Mouse (Mus musculus): Measurements from ENCODE around the gene Ift122. TPM values are rescaled to one million over a fixed set of nuclear protein-coding genes. Genes with fewer than 3 reads are reported as not detected.

Gene Ift122
- polyA plus RNA-seq, 1 experiment from 2014 or later: 30.7 TPM

DNA sequence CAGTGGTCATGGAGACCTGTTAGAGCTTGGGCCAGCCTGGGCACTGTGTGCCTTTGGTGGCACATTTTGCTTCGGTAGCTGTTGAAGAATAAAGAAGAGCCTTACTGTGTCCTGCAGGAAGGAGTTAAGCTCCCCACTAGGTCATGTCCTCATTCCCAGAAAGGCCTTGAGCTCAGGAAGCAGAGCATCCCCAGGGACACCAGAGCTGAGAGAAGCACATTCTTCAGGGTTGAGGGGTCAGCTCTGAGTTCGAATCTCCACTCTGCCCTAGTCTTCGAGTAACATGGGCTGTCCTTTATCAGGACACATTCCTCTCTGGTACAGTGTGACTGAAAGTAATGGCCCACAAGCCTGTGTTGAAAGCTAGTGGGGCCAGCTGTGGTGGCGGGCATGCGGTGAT lies 66.6 kb downstream of the Ift122 start:
- Histone ChIP-seq H3K4me1 (peaks cover 27% of the 10 kb centered on the region), H3K36me3 (replicated peaks) (peaks cover 30% of the 10 kb centered on the region), H3K4me3 (no peak overlapping the region), H3K27ac (replicated peaks) (no peak overlapping the region), H3K27me3 (replicated peaks; ENCODE audit: low read depth, poor library complexity, severe bottlenecking) (no peaks in the 10 kb centered on the region), H3K9me3 (no peaks in the 10 kb centered on the region)
- WGBS: 86% methylated on average over 5 of the region's 5 CpGs
- DNase-seq (ENCODE audit: low spot score): no peak

DNA sequence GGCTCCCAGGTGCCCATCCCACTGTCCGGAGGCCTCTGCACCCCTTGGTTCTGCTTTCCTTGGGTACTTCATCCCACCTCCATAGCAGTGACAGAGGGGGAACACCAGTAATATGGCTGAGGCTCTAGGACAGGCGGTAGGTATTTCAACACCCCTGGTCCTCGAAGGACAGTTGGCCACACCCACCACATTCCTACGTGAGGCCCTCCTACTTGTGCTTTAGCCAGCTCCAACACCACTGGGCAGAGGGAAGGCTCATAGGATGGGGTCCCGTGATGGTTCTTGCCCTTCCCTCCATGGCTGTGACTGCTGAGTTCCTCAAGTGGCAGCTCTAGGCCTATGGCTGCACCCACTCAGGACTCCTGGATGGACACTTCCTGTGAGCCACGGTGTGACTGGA lies 71.6 kb downstream of the Ift122 start:
- 47% methylated on average over 6 of the region's 6 CpGs for WGBS
- Histone ChIP-seq H3K4me1 (peaks cover 59% of the 10 kb centered on the region), H3K4me3 (no peak overlapping the region), H3K27ac (replicated peaks) (peak overlapping the region; percentile 37; the same call in 1 of the 2 replicates), H3K9me3 (no peaks in the 10 kb centered on the region), H3K27me3 (replicated peaks; ENCODE audit: low read depth, poor library complexity, severe bottlenecking) (no peaks in the 10 kb centered on the region), H3K36me3 (replicated peaks) (peaks cover 13% of the 10 kb centered on the region)
- peak; percentile 35 for DNase-seq (ENCODE audit: low spot score)

DNA sequence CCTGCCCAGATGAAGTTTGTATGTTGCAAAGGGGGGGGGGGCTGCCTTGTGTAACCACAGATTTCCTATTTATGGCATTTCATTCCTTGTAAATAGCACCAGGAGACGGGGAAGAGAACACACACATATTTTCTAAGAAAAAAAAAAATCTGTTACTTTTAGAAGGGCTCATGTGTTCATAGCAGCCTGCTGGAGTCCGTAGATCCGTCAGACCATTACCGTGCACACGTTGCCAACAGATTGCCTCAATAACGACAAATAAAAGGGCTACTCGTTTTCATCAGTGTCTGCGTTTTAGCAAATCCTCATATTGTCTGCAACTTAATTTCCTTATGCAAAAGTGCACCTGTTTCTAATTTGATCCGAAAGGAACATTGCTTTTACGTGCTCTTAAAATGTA lies 73.1 kb downstream of the Ift122 start:
- 78% methylated on average over 10 of the region's 10 CpGs for WGBS
- peaks cover 71% of the 10 kb centered on the region for H3K4me1 ChIP-seq
- H3K9me3 ChIP-seq: no peaks in the 10 kb centered on the region
- no peaks in the 10 kb centered on the region for H3K27me3 ChIP-seq (replicated peaks; ENCODE audit: low read depth, poor library complexity, severe bottlenecking)
- peaks cover 11% of the 10 kb centered on the region; the same call in 1 of the 2 replicates for H3K36me3 ChIP-seq (replicated peaks)
- DNase-seq (ENCODE audit: low spot score): no peak
- H3K27ac ChIP-seq (replicated peaks): peak overlapping the region; percentile 31; the same call in 1 of the 2 replicates
- no peak overlapping the region for H3K4me3 ChIP-seq

DNA sequence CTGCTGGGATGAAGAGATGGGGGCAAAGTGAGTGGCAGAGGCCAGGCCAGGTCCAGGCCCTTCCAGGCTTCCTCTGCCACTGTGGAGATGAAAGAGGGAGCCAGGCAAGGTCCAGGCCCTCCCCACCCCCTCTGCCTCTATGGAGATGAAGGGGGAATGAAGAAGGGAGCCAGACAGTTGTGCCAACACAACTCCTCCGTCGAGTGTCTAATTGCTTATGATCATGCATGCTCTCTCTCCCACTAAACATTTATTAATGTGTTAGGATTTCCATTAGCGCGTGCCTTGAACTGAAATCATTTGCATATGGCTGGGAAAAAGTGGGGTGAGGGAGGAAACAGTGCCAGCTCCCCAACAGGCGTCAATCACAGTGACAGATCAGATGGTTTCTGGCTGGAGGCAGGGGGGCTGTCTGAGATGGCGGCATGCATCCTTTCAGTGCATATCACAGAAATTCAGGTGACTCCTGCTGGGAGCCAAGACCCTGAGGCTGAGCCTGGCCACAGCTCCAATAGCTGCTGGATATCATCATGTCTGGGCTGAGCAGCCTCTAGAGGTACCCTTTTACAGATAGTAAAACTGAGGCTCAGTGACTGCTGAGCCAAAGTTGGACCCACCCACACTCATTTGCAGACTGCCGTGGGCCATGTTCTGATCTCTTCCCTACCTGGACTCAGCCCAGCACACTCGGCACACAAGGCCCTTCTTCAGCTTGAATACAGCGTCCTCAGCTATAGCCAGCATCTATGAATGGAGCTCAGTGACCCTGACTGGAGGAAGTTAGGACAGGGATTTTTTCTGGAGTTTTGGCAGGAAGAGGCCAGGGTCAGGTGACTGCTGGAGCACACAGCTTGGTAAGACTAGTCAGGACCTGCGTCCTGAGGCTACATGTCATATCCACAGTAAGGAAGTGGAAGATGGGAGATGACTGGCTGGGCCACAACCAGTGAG lies 74.3 kb downstream of the Ift122 start:
- 82% methylated on average over 10 of the region's 10 CpGs for WGBS
- DNase-seq (ENCODE audit: low spot score): no peak

DNA sequence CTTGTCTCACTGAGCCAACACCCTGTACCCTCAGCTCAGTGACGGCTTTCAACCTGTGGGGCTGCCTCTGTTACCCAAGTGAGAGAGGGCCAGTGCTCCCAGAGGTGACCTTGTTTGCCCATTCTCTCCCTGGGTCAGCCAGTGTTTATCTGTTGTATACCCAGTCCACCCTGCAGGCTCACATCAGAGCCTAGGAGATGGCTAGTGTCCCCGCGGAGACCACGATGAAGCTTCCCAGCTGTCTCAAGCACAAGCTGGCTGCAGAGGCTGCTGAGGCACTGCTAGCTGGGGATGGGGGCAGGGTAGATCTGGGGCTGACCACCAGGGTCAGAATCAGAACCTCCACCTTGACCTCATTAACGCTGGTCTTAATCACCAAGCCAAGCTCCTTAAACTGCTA lies 76.7 kb downstream of the Ift122 start:
- Histone ChIP-seq H3K27ac (replicated peaks) (peak overlapping the region; percentile 51; the same call in 1 of the 2 replicates), H3K4me3 (no peak overlapping the region), H3K36me3 (replicated peaks) (0 out of 2 replicates have a peak, but pooled peaks cover 4% of the 10 kb centered on the region), H3K4me1 (peaks cover 59% of the 10 kb centered on the region), H3K27me3 (replicated peaks; ENCODE audit: low read depth, poor library complexity, severe bottlenecking) (no peaks in the 10 kb centered on the region), H3K9me3 (no peaks in the 10 kb centered on the region)
- 58% methylated on average over 5 of the region's 5 CpGs for WGBS
- DNase-seq (ENCODE audit: low spot score): no peak

More for the DNA sequence above, 74.3 kb downstream of the Ift122 start:
- no peaks in the 10 kb centered on the region for H3K9me3 ChIP-seq
- H3K36me3 ChIP-seq (replicated peaks): peaks cover 11% of the 10 kb centered on the region; the same call in 1 of the 2 replicates
- no peaks in the 10 kb centered on the region for H3K27me3 ChIP-seq (replicated peaks; ENCODE audit: low read depth, poor library complexity, severe bottlenecking)
- H3K27ac ChIP-seq (replicated peaks): 0 out of 2 replicates have a peak overlapping the region, but pooled peaks have one; percentile 12
- H3K4me3 ChIP-seq: no peak overlapping the region
- peaks cover 74% of the 10 kb centered on the region for H3K4me1 ChIP-seq

DNA sequence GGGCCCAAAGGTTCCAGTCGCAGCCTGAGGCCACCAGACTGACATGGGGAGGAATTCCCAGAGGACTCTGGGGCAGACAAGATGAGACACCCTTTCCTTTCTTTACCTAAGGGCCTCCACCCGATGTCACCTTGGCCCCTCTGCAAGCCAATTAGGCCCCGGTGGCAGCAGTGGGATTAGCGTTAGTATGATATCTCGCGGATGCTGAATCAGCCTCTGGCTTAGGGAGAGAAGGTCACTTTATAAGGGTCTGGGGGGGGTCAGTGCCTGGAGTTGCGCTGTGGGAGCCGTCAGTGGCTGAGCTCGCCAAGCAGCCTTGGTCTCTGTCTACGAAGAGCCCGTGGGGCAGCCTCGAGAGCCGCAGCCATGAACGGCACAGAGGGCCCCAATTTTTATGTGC lies 78.4 kb downstream of the Ift122 start, which contains the start of gene Rho:
Rho (plus strand) TSS at position 110 of the 400 bp plus-strand sequence.
- DNase-seq (ENCODE audit: low spot score): no peak
- Histone ChIP-seq H3K9me3 (no peaks in the 10 kb centered on the region), H3K36me3 (replicated peaks) (0 out of 2 replicates have a peak, but pooled peaks cover 4% of the 10 kb centered on the region), H3K27ac (replicated peaks) (peak within 1 kb of the TSS; percentile 16; the same call in 1 of the 2 replicates), H3K4me1 (peaks cover 44% of the 10 kb centered on the region), H3K27me3 (replicated peaks; ENCODE audit: low read depth, poor library complexity, severe bottlenecking) (no peaks in the 10 kb centered on the region), H3K4me3 (no peak within 1 kb of the TSS)
- WGBS: 89% methylated on average over 14 of the region's 14 CpGs

DNA sequence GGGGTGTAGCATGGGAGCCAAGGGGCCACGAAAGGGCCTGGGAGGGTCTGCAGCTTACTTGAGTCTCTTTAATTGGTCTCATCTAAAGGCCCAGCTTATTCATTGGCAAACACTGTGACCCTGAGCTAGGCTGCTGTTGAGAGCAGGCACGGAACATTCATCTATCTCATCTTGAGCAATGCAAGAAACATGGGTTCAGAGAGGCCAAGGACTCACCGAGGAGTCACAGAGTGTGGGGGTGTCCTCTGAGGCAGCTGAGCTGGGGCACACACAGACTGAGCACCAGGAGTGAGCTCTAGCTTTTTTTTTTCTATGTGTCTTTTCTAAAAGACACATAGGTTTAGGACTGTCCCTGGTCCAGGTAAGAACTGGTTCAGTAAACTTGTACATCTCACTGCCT lies 79.1 kb downstream of the Ift122 start:
- DNase-seq (ENCODE audit: low spot score): no peak
- Histone ChIP-seq H3K4me3 (no peak overlapping the region), H3K36me3 (replicated peaks) (no peaks in the 10 kb centered on the region), H3K9me3 (no peaks in the 10 kb centered on the region), H3K4me1 (peaks cover 37% of the 10 kb centered on the region), H3K27me3 (replicated peaks; ENCODE audit: low read depth, poor library complexity, severe bottlenecking) (no peaks in the 10 kb centered on the region), H3K27ac (replicated peaks) (no peak overlapping the region)
- 93% methylated on average over 3 of the region's 3 CpGs for WGBS

DNA sequence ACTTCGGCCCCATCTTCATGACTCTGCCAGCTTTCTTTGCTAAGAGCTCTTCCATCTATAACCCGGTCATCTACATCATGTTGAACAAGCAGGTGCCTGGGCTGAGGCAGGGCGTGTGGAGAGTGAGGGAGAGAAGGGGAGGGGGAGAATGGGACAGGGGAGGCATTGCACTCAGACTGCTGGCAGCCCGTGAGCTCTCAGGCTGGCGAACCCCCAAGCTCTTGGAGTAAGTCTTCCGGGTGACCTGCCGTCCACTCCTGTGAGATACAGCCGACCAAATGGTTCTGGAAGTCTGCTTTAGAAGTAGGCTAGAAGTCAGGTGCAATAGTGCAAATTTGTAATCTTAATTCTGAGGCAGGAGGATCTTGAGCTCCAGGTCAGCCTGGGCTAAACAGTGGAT lies 82.3 kb downstream of the Ift122 start:
- Histone ChIP-seq H3K27ac (replicated peaks) (no peak overlapping the region), H3K9me3 (no peaks in the 10 kb centered on the region), H3K4me3 (no peak overlapping the region), H3K36me3 (replicated peaks) (no peaks in the 10 kb centered on the region), H3K4me1 (peaks cover 14% of the 10 kb centered on the region; the same call in 1 of the 2 replicates), H3K27me3 (replicated peaks; ENCODE audit: low read depth, poor library complexity, severe bottlenecking) (no peaks in the 10 kb centered on the region)
- WGBS: 90% methylated on average over 8 of the region's 8 CpGs
- DNase-seq (ENCODE audit: low spot score): no peak

DNA sequence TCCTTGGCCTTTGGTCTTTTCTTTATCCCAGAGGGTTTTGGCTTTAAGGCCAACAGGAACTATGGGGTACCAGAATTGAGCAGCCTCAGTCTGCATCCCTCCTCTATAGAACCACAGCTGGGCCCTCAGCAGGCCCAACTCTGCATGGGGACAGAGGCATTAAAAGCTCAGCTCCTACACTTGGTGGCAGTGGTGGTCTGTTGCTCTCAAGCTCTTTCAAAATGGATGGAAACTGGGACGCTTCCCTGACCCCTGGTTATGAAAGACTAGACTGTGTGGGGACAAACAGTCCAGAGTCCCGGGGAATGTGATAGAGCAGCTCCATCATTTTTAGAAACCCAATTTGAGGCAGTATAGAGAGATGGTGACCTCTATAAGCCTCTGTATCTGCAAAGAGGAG lies 84.7 kb downstream of the Ift122 start:
- Histone ChIP-seq H3K27ac (replicated peaks) (no peak overlapping the region), H3K27me3 (replicated peaks; ENCODE audit: low read depth, poor library complexity, severe bottlenecking) (peaks cover 8% of the 10 kb centered on the region; the same call in 1 of the 2 replicates), H3K4me1 (peaks cover 16% of the 10 kb centered on the region), H3K36me3 (replicated peaks) (no peaks in the 10 kb centered on the region), H3K4me3 (no peak overlapping the region), H3K9me3 (no peaks in the 10 kb centered on the region)
- no peak for DNase-seq (ENCODE audit: low spot score)
- WGBS: 87% methylated on average over 2 of the region's 2 CpGs

DNA sequence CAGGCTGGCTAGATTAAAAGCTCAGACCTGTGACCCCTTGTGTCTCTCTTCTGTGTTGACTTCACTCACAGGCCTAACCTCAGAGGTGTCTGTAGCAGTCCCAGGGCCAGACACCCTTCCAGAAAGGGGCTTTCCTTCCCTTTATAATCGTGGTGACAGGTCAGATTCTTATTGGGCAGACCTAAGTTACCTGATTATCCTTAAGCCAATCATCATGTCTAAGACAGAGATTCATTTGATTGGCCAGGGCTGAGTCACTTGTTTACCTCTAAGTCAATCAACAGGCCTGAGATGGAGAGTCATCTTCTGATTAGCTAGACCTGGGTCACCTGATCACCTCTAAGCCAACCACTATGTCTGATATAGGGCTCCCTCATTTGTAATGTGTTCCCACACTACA lies 85.5 kb downstream of the Ift122 start:
- Histone ChIP-seq H3K36me3 (replicated peaks) (no peaks in the 10 kb centered on the region), H3K9me3 (no peaks in the 10 kb centered on the region), H3K4me1 (peaks cover 16% of the 10 kb centered on the region), H3K27me3 (replicated peaks; ENCODE audit: low read depth, poor library complexity, severe bottlenecking) (peaks cover 8% of the 10 kb centered on the region; the same call in 1 of the 2 replicates), H3K4me3 (no peak overlapping the region), H3K27ac (replicated peaks) (no peak overlapping the region)
- WGBS: 76% methylated on average over 1 of the region's 1 CpGs
- DNase-seq (ENCODE audit: low spot score): no peak

DNA sequence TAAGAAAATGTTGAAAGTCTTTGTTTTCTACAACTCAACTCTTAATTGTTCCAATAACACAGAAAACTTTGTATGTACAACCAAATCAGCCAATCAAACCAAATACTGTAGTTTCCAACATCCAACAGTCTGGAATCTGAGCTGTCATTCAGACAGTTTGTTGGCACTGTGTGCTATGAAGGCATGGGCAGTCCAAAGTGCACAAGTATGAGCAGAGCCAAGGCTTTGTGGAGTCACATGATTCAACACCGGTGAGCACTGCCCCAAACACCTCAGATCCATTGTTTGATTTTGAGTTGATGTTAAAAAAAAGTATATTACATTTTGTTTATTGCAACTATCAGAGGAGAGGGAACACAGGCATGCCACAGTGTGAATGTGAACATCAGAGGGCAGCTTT lies 87.3 kb downstream of the Ift122 start:
- 95% methylated on average over 1 of the region's 1 CpGs for WGBS
- Histone ChIP-seq H3K27me3 (replicated peaks; ENCODE audit: low read depth, poor library complexity, severe bottlenecking) (peaks cover 8% of the 10 kb centered on the region; the same call in 1 of the 2 replicates), H3K36me3 (replicated peaks) (no peaks in the 10 kb centered on the region), H3K27ac (replicated peaks) (no peak overlapping the region), H3K4me3 (no peak overlapping the region), H3K4me1 (peaks cover 16% of the 10 kb centered on the region), H3K9me3 (no peaks in the 10 kb centered on the region)
- no peak for DNase-seq (ENCODE audit: low spot score)

DNA sequence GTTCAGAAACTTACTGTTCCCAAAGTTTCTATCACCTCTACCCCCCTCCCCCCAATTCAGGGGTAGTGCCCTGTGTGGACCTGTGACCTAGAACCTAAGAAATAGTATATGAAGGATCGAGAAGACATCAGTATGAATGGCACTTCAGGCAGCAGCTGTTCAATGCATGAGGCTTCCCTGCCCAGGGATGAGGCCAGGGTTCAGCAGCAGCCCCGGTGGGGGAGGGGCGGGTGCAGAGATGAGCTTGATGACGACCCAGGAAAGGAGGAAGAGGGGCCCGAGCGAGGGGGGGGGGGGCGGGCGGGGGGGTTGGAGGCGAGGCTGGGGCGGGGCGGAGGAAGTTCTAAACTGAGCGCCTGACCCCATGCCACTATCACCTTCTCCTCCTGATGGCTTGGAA lies 87.9 kb downstream of the Ift122 start:
- H3K9me3 ChIP-seq: no peaks in the 10 kb centered on the region
- H3K36me3 ChIP-seq (replicated peaks): no peaks in the 10 kb centered on the region
- H3K27ac ChIP-seq (replicated peaks): no peak overlapping the region; the same call in 1 of the 2 replicates
- H3K4me3 ChIP-seq: no peak overlapping the region
- H3K4me1 ChIP-seq: peaks cover 16% of the 10 kb centered on the region
- peak; percentile 46 for DNase-seq (ENCODE audit: low spot score)
- H3K27me3 ChIP-seq (replicated peaks; ENCODE audit: low read depth, poor library complexity, severe bottlenecking): peaks cover 8% of the 10 kb centered on the region; the same call in 1 of the 2 replicates
- WGBS: 8% methylated on average over 10 of the region's 12 CpGs
